Mouse (Mus musculus) cerebellum, adult 2 months (tissue): ENCODE data around the gene Ccdc63.

ENCODE experiments used
- CTCF ChIP-seq: fragments of 200-500 bp; IDR thresholded peaks from 2 replicates; pipeline ENCODE4 v1.5.1; 2011; ENCODE audit warnings: low read depth, mild to moderate bottlenecking, control low read depth, low read length, moderate library complexity, borderline replicate concordance; ENCODE audit not compliant: insufficient read depth
- POLR2A ChIP-seq: fragments of 200-500 bp; IDR thresholded peaks from 2 replicates; pipeline ENCODE4 v1.6.1; 2011; ENCODE audit warnings: low read length, control low read depth, borderline replicate concordance; ENCODE audit not compliant: insufficient read depth

- TF ChIP-seq CTCF (no peak), POLR2A (no peak)
These were observed 24.4 kb downstream of the Ccdc63 start for GRCm38 (mm10) chr5:122116243-122116642.
